Mouse (Mus musculus): ENCODE data around the gene Zbtb16. TPM values are rescaled to one million over a fixed set of nuclear protein-coding genes. Genes with fewer than 3 reads are reported as not detected.
A peak's percentile ranks its signal among the peaks of the same experiment; 100 is the strongest.

Gene Zbtb16
- total RNA-seq, 1 experiment: 0.36 TPM

DNA sequence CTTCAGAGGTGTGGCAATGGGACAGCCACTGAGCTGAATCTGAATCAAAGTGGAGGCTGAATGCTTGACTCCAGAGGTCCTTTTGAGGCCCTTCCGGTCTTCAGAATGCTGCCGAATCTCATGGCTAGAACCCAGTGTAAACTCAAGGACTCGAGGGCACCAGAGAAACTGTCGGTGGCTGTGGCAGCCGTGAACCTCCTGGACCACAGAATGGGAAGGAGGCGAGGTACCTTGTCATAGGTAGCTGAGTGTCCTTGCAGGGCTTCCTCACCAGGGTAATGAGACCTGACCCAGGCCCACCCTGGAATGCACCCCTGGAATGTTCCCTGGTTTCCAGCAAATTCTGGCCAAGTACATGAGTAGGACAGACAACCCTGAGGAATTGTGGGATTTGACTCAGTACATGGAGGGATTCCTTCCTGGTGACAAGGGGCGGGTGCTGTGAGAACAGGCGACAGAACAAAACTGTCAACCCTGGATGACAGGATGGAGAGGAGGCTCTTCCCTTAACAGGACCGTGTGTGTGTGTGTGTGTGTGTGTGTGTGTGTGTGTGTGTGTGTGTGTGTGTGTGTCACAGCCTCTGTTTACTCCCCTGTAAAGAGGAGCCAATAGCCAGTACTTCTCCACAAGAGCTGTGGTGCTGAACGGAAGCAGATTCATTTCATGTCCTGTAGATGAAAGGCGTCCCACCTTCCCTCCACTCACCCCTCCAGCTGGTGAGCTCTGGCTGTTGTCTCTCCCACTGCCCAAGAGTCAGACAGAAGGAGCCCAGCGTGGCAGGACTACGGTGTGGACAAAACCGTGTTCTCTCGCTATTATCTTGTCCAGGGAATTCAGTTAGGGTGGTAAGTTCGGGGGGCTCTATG, 189.0 kb downstream of the Zbtb16 start:
- Histone ChIP-seq H3K4me1 (ENCODE audit: control insufficient read depth in 2 of 2, insufficient read depth in 2 of 2, low read length in 2 of 2, poor library complexity in 1 of 2) (peaks cover 0 to 6% of the 10 kb centered on the region in 2 experiments; a peak in 2 of 4 replicates), H3K36me3 (ENCODE audit: control insufficient read depth, insufficient read depth, low read length, poor library complexity, severe bottlenecking) (no peaks in the 10 kb centered on the region), H3K27ac (ENCODE audit: insufficient read depth, low read depth, low read length, poor library complexity, severe bottlenecking) (no peak overlapping the region), H3K9me3 (ENCODE audit: control insufficient read depth, insufficient read depth, low read depth, low read length) (no peaks in the 10 kb centered on the region), H3K4me3 (ENCODE audit: insufficient read depth in 1 of 2, low read depth in 1 of 2, low read length in 2 of 2, poor library complexity in 1 of 2, severe bottlenecking in 1 of 2) (no peak overlapping the region), H3K9ac (ENCODE audit: insufficient read depth, low read depth, low read length, poor library complexity, severe bottlenecking) (no peak overlapping the region)
- DNase-seq (ENCODE audit: low read depth, low spot score): no peak
- TF ChIP-seq ZC3H11A (IDR thresholded peaks at IDR 0.05; ENCODE audit: borderline replicate concordance, low read depth, low read length) (no peak), CHD2 (IDR thresholded peaks at IDR 0.05; ENCODE audit: low read depth, low read length) (no peak), ZNF384 (IDR thresholded peaks at IDR 0.05; ENCODE audit: low read depth, low read length) (no peak), HCFC1 (IDR thresholded peaks at IDR 0.05; ENCODE audit: borderline replicate concordance, insufficient read depth, low read length) (no peak), MAFK (IDR thresholded peaks at IDR 0.05; ENCODE audit: insufficient read depth, low read depth, low read length) (no peak)
- in situ Hi-C loops (cut with MboI; ENCODE audit: low sequenced_read_pairs in 2 of 2, unreplicated experiment in 2 of 2): loop anchor here (10.0 to 25.0 kb wide), 3 partner anchors 208 to 840 kb away; partner anchors contain the start of gene Ttc12 (in 1 of the 2)

DNA sequence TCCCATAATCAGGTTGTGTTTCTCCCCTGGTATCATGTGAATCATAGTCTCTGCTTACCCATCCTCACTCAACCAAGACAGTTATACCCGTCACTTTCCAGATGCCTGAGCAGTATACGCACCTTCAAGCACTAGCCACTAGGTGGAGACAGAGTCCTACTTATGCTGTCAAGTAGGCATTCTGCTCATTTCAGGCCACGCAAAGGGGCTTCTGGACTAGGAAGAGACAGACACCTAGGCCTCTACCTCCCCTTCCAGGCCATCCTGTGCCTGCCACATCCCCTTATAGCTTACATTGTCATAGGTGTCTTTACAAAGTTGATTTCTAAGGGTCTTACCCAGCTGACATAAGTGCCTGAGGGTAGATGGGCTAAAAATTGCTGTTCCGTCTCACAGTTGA, 189.8 kb downstream of the Zbtb16 start:
- H3K9me3 ChIP-seq (ENCODE audit: control insufficient read depth, insufficient read depth, low read depth, low read length): no peaks in the 10 kb centered on the region
- TF ChIP-seq CHD2 (IDR thresholded peaks at IDR 0.05; ENCODE audit: low read depth, low read length) (no peak), MAFK (IDR thresholded peaks at IDR 0.05; ENCODE audit: insufficient read depth, low read depth, low read length) (0 out of 2 replicates have a peak, but pooled peaks have one; percentile 8), ZC3H11A (IDR thresholded peaks at IDR 0.05; ENCODE audit: borderline replicate concordance, low read depth, low read length) (peak; percentile 98)
- H3K36me3 ChIP-seq (ENCODE audit: control insufficient read depth, insufficient read depth, low read length, poor library complexity, severe bottlenecking): no peaks in the 10 kb centered on the region
- H3K4me3 ChIP-seq (ENCODE audit: insufficient read depth in 1 of 2, low read depth in 1 of 2, low read length in 2 of 2, poor library complexity in 1 of 2, severe bottlenecking in 1 of 2): no peak overlapping the region
- no peak overlapping the region for H3K9ac ChIP-seq (ENCODE audit: insufficient read depth, low read depth, low read length, poor library complexity, severe bottlenecking)
- peak; percentile 70 for DNase-seq (ENCODE audit: low read depth, low spot score)
- H3K27ac ChIP-seq (ENCODE audit: insufficient read depth, low read depth, low read length, poor library complexity, severe bottlenecking): no peak overlapping the region
- H3K4me1 ChIP-seq (ENCODE audit: control insufficient read depth in 2 of 2, insufficient read depth in 2 of 2, low read length in 2 of 2, poor library complexity in 1 of 2): peaks cover 0 to 6% of the 10 kb centered on the region in 2 experiments; a peak in 2 of 4 replicates
- in situ Hi-C loops (cut with MboI; ENCODE audit: low sequenced_read_pairs in 2 of 2, unreplicated experiment in 2 of 2): loop anchor here (10.0 to 25.0 kb wide), 3 partner anchors 209 to 841 kb away; partner anchors contain the start of gene Ttc12 (in 1 of the 2)

DNA sequence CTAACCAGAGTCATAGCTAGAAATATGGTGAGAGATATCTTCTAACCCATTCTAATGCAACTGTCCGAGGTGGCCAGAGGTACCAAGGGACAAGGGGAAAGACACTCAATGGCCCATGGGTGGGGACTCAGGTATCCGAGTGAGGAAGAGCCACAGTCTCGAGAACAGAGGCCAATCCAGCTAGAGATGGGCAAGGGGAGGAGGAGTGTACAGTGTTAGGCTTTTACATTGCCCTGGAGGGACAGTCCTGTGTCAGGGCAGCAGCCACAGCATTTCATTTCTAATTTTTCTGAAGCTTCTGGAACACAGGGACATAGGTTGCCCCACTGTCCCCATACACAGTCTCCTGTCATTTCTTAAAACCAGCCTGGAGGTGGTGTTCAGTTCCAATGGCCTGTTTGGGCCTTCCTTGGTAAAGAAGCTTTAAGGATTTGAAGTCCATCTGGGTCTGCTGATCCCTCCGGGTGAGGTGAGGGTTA, 190.3 kb downstream of the Zbtb16 start:
- Histone ChIP-seq H3K9ac (ENCODE audit: insufficient read depth, low read depth, low read length, poor library complexity, severe bottlenecking) (no peak overlapping the region), H3K4me3 (ENCODE audit: insufficient read depth in 1 of 2, low read depth in 1 of 2, low read length in 2 of 2, poor library complexity in 1 of 2, severe bottlenecking in 1 of 2) (no peak overlapping the region), H3K4me1 (ENCODE audit: control insufficient read depth in 2 of 2, insufficient read depth in 2 of 2, low read length in 2 of 2, poor library complexity in 1 of 2) (peaks cover 0 to 6% of the 10 kb centered on the region in 2 experiments; a peak in 2 of 4 replicates), H3K9me3 (ENCODE audit: control insufficient read depth, insufficient read depth, low read depth, low read length) (no peaks in the 10 kb centered on the region), H3K36me3 (ENCODE audit: control insufficient read depth, insufficient read depth, low read length, poor library complexity, severe bottlenecking) (no peaks in the 10 kb centered on the region), H3K27ac (ENCODE audit: insufficient read depth, low read depth, low read length, poor library complexity, severe bottlenecking) (no peak overlapping the region)
- in situ Hi-C loops (cut with MboI; ENCODE audit: low sequenced_read_pairs in 2 of 2, unreplicated experiment in 2 of 2): loop anchor here (10.0 to 25.0 kb wide), 3 partner anchors 209 to 842 kb away; partner anchors contain the start of gene Ttc12 (in 1 of the 2)
- no peak for DNase-seq (ENCODE audit: low read depth, low spot score)
- TF ChIP-seq HCFC1 (IDR thresholded peaks at IDR 0.05; ENCODE audit: borderline replicate concordance, insufficient read depth, low read length) (no peak), MAFK (IDR thresholded peaks at IDR 0.05; ENCODE audit: insufficient read depth, low read depth, low read length) (no peak), ZNF384 (IDR thresholded peaks at IDR 0.05; ENCODE audit: low read depth, low read length) (no peak), CHD2 (IDR thresholded peaks at IDR 0.05; ENCODE audit: low read depth, low read length) (no peak), ZC3H11A (IDR thresholded peaks at IDR 0.05; ENCODE audit: borderline replicate concordance, low read depth, low read length) (no peak)

DNA sequence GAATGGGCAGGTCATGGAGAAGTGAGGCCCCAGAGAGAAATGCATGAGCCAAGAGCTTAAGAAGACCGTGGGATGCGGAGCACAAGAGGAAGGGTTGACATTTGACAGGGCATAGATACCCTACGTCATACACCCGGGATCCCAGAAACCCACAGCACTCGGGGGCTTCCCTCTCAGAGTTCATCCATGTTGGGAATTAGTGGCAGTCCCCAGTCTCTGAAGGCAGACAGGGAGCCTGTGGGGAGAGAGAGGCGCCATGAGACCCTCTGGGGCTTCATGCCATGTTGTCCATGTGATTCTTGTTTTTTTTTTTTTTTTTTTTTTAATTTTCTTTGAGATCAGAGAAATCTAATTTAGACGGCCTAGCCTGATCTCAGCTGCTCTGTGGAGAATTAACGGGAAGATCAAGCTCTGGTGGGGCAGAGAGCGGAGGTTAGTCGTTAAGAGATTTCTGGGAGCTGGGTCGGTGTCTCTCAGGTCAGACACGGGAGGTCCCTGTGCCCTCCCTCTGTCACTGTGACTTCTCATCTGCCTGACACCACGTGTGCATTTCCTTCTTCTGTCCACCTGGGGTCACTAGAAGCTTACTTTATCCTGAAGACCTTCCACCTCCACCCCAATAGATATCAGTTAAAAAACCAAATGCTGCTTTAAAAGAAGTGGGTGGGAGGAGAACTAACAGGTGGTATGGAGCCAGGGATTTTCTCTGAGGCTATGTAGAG, 190.9 kb downstream of the Zbtb16 start:
- DNase-seq (ENCODE audit: low read depth, low spot score): peak; percentile 38
- Histone ChIP-seq H3K36me3 (ENCODE audit: control insufficient read depth, insufficient read depth, low read length, poor library complexity, severe bottlenecking) (no peaks in the 10 kb centered on the region), H3K9me3 (ENCODE audit: control insufficient read depth, insufficient read depth, low read depth, low read length) (no peaks in the 10 kb centered on the region), H3K4me1 (ENCODE audit: control insufficient read depth in 2 of 2, insufficient read depth in 2 of 2, low read length in 2 of 2, poor library complexity in 1 of 2) (peaks cover 0 to 6% of the 10 kb centered on the region in 2 experiments; a peak in 2 of 4 replicates), H3K27ac (ENCODE audit: insufficient read depth, low read depth, low read length, poor library complexity, severe bottlenecking) (no peak overlapping the region), H3K4me3 (ENCODE audit: insufficient read depth in 1 of 2, low read depth in 1 of 2, low read length in 2 of 2, poor library complexity in 1 of 2, severe bottlenecking in 1 of 2) (no peak overlapping the region), H3K9ac (ENCODE audit: insufficient read depth, low read depth, low read length, poor library complexity, severe bottlenecking) (no peak overlapping the region)
- TF ChIP-seq MAFK (IDR thresholded peaks at IDR 0.05; ENCODE audit: insufficient read depth, low read depth, low read length) (no peak), HCFC1 (IDR thresholded peaks at IDR 0.05; ENCODE audit: borderline replicate concordance, insufficient read depth, low read length) (no peak), ZNF384 (IDR thresholded peaks at IDR 0.05; ENCODE audit: low read depth, low read length) (0 out of 2 replicates have a peak, but pooled peaks have one; percentile 5), CHD2 (IDR thresholded peaks at IDR 0.05; ENCODE audit: low read depth, low read length) (no peak), ZC3H11A (IDR thresholded peaks at IDR 0.05; ENCODE audit: borderline replicate concordance, low read depth, low read length) (peak; percentile 49; the same call in 1 of the 2 replicates)
- in situ Hi-C loops (cut with MboI; ENCODE audit: low sequenced_read_pairs in 2 of 2, unreplicated experiment in 2 of 2): loop anchor here (10.0 to 25.0 kb wide), 3 partner anchors 210 to 842 kb away; partner anchors contain the start of gene Ttc12 (in 1 of the 2)
